Mouse (Mus musculus) 3134 (cell line): ENCODE measurements at regions not wholly inside any gene's neighbourhood (a gene's known extent, or its start where the extent isn't known, plus 50 kb on each side); places are given as distances from the start of the nearest gene placed in this dataset.

Experiments used
- DNase-seq: peaks from one replicate; pipeline ENCODE4 v3.0.0-alpha.2; 2011; ENCODE audit warnings: low spot score; ENCODE audit not compliant: insufficient read length; ENCODE audit errors: extremely low read depth

DNA sequence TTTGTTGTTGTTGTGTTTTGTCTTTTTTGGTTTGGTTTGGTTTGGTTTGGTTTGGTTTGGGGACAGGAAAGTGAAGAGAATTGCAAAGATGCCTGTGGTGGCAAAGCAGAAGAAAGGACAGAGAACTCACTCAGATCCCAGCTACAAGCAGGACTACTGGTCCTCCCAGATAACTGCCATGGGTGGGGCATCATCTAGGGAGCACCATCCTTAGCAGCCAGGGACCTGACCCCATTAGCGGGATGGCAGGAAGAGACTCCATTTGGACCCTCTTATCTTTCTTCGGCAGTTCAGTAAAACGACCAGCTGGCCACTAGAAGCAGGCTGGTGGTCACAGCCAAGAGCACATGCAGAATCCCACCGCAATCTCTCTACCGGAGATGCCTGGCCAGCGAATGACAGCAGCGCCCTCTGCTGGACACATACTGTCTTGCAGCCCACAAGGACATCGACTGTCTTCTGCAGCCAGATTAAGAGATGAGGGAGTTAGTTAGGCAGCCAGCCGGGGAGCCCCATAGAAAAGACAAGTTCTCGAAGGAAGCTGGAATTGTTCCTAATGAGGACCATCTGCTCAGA, 119.8 kb downstream of the Gm9195 start:
- no peak for DNase-seq

DNA sequence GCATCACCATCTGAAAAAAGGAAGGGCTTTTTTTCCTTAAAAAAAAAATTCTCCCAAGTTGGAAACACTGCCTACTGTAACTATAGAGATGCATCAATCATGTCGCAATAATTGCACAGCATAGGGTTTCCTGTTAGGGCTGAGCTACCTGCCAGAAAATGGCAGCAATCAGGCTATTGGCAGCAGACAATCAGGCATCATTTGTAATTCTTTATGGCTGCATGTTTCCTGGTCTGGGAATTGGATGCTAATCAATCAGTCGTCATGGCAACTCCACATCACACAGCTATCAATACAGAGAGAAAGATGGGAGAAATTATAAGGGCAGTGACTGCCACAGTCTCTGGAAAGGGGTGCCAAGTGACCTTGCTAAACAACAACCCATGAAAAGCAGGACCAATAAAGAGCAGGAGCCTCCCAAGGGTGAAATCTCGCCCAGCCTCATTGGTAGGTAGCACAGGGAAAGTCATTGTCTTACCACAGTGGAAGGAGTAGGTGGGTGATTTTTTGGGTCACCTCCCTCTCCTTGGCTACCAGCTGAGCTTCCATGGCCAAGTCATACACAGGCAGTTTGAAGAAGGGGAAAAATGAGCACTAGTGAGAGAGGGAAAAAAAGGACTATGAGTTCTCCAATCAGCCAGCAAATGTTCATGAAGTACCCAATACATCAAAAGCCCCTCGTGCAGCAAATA, 130.7 kb downstream of the Gm9195 start:
- DNase-seq: no peak

DNA sequence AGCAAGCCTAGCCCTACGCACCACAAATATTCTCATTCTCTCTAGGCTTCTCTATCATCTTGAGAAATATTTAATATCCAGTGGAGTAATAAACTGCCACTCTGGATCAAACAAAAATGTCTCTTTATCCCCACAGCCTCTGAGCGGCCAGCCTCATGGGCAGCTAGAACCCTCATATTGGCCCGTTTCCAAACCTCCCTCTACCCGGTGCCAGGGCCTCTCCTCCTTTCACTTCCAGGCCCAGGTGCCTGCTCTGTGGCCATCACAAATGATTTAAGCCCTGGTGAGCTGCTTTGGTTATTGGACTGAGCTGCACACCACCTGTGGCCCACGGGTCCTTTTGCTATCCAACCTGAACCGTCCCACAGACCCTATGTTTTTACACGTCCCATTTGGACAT, 131.5 kb downstream of the Gm9195 start:
- no peak for DNase-seq

DNA sequence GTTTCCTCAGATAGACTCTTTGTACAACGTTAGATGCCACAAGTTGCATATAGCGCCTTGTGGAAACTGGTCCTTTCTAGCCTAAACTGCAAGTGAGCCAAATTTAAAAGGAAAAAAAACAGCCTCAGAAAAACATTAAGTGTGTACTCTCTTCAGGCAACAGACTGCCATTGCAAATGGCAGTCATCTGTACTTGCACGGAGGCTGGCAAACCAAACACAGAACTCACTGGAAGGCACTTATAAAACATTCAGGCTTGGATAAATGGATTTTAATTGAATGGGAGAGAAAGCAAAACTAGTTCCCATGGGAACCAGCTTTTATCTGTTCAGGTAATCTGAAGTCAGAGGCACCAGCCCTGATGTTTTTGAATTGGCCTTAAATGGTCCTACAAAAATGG, 133.7 kb downstream of the Gm9195 start:
- DNase-seq: no peak

DNA sequence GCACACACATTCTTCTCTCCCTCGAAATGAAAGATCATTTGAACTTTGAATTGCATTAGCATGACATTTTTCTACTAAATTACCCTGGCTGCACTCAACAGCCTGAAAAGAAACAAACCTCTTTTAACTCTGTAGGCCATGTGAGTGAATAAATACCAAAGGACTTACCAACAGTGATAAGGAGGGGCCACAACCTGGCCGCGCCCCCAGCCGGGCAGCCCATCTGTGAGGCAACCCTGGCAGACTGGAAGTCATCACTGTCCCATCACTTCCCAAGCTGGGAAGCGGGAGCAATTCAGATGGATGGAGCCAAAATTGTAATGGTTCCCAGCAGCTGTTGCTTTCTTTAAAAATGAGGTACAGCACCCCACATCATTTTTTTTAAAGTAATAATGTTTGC, 149.5 kb downstream of the Gm9195 start:
- no peak for DNase-seq

DNA sequence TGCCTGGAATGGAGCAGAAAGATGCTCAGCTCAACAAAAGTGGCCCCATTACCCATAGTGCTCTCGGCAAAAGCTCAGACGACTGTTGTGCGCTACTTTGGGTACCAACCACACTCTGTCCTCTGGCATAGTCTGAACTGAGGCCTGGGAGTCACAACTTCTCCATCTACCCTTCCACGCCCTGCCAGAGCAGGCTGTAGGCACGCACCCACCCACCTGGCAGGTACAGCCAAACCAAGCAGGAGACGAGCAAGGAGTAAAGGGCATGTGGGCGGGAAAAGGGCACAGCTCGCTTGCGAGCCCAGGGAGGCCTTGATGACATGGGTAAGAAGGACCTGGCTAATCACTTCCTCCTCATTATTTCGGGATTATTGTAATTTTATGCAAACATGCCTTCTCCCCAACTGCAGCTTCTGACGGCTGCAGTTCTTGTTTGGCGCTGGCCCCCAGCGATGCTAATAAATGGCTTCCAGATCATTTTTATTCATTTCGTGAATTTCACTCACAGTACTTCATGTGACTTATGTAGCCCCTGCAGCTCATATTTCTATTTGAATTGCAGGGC, 150.0 kb downstream of the Gm9195 start:
- no peak for DNase-seq

DNA sequence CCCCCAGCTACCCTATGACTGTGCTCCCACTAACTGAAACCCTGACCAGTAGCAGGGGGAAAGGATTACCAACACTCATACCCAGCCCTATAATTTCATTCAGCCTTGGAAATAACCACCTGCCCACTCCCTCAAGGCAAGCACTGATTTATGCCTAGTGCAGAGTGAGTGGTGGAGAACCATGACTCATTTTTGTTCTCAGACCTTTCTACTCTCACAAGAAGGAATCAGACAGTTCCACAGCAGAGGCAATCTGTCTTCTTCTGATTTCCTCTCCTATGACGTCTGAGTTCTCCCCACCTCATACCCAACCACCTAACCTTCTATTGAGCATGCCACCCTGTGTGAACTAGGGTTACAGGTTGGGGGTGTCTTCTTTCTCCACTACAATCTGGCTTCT, 153.6 kb downstream of the Gm9195 start:
- no peak for DNase-seq

DNA sequence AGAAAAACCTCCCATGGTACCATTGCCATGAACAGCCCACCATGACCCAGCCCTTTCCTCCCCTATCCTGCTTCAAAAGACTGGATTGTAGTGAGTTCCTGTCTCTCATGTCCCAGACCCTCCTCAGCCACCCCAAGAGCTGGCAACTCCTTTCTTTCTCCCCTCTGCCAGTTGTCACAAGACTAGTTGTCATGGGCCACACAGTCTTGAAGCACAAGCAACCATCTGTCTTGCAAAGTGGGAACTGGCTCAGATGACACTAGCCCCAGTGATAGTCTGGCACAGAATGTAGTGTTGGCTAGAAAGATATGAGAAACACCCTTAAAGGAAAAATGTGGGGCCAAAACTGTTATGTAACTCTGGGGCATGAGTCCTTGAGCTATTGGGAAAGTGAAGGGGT, 187.8 kb downstream of the Gm9195 start:
- no peak for DNase-seq

DNA sequence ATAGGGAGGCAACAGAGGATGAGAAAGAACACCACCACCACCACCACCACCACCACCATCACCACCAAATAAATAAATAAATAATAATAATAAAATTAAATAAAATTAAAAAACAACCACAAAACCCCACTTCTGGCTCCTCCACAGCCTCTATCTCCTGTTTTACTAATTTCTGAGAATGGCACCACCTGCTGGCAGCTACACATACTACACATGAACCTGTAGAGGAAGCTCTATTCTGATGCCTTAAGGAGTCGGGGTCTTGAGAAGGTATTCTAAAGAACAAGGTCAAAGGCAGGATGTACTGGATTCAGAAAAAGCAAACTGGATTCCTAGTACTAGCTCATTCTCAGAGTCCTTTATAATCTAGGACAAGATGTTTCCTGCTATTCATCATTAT, 191.6 kb downstream of the Gm9195 start:
- DNase-seq: no peak

DNA sequence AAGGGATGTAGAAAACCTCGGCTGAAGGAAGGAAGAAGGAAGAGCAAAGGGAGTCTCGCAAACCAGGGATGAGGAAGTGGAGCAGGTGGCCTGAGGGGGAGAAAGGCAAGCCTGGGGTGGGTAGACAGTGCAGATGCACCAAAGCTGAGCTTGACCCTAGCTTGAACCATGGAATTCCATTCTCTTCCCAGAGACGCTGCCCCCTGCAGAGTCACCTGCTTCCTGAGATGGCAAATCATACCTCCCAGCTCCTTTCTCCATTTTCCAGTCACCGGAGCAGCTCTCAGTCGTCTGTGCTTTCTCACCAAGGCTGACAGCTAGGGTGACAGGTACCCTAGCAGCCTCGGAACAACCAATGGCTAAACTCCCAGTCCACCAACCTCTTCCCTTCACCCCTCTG, 197.0 kb downstream of the Gm9195 start:
- no peak for DNase-seq

DNA sequence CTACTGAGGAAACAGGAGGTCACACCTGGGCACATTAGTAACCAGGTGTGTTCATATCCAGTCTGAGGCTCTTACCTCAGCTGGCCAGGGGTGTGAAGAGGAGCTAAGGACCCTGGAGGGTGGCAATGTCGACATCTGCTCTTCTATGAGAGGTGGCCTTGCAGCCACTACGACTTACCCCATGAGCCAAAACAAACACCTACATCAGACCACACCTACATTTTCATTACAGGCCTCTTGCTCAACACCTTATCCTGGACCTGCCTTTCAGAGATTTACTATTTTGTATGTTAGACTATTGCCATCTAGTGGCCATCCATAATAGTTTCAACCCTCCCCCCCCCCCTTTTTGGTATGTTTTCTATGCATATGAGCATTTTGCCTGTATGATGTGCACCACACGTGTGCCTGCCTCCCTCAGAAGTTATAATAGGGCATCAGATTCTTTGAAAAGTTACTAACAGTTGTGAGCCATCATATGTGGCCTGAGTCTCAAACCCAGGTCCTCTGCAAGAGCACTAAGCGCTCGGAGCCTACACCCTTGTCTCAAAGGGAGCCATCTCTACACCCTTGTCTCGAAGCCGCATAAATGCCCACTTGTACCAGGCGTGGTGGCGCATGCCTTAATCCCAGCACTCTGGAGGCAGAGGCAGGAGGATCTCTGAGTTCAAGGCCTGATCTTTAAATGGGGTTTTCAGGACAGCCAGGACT, 197.8 kb downstream of the Gm9195 start:
- DNase-seq: peak; percentile 9

DNA sequence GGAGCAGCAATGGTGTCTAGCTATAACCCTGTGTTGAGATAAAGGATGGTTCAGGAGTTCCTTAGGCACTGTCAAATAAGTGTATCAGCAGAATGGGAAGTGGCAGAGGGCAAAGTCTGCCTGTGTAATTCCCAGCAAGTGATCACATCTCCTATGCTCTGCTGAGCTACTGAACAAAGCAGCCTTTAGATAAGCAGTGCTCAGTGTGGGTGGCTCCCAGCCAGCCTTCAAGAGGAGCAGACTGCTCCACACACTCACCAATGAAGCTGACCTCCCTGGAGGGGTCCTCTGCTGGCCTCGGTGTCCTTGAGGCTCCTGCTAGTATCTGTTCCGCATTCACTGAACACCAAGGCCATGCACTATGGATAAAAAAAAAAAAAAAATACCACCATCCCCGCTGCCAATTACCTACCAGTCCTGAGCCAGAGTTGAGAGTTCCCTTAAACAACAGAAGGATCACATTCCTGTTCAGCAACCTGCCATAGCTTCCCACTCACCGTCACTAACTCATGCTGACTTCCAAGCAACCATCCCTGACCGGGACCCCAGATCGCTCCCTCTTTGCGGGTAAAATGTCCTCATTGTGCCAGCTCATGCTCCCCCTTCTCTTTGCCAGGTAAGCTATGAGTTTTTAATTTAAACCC, 198.9 kb downstream of the Gm9195 start:
- DNase-seq: no peak

DNA sequence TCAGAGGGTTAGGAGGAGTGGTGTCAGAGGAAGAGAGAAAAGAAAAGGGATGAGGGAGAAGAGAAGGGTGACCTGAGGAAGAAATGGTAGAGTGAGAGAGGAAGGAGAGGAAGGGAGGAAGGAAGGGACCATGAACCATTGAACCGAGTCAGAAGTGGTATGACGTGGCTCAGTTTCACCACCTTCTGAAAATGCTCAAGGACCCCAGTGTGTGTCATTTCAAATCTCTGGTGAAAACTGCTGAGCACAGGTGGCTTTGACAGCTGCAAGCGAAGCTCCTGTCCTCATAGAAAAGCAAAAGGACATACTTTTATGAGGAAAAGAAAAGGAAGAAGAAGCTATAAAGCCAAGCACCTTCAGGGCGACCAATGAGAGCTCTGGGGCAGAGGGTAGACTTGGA, 214.3 kb downstream of the Gm9195 start:
- no peak for DNase-seq

DNA sequence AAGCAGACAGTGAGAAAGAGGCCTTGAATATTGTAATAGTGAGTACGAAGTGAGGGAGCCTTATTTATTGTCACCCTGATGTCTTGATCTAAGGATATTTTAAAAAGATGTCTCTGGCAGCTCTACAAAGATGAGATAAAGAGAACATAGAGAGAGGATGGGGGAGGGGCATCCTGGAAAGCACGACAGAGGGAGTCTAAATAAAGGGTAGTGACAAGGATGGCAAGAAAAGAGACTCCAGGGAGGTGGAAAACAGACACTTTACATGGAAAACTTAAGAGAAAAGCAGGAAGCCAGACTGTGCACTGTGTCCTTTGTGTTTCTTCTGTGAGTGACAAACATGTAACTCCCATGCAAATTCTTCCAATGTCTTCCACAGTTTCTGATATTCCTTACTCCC, 232.4 kb downstream of the Gm9195 start:
- no peak for DNase-seq

DNA sequence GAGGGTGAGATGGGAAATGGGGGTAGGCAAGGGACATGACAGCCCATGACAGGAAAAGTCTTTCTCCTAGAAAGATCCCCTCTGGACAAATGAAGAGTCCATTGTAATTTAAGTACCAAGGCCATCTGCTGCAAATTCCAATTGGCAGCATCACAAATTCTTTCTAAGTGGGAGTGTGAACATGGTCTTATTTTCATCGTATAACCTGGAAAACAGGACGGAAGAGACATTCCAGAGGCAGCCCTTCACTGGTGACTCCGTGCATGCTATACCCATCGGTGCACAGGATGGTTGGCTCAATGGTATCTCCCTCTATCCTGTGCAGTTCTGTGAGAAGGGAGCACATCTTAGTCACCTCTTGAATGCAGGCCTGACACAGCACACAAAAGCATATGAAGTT, 249.8 kb downstream of the Gm9195 start:
- no peak for DNase-seq

DNA sequence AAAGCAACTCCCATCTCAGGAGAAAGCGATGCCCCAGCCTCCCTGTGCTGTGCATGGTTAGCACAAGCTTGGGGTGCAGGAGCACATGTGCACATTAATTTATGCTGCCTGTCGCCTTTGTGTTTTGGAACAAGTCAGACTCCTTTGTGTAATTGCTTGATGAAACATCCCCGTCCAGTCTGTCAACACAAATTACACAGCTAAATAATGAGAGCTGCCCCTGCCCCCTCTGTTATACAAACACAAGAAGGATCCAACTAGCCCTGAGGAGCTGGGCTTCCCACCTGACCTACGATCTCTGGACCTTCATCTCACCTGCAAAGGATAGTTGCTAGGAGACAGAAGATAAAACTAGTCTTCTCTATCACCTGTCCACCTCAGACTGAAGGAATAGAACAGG, 251.4 kb downstream of the Gm9195 start:
- no peak for DNase-seq

DNA sequence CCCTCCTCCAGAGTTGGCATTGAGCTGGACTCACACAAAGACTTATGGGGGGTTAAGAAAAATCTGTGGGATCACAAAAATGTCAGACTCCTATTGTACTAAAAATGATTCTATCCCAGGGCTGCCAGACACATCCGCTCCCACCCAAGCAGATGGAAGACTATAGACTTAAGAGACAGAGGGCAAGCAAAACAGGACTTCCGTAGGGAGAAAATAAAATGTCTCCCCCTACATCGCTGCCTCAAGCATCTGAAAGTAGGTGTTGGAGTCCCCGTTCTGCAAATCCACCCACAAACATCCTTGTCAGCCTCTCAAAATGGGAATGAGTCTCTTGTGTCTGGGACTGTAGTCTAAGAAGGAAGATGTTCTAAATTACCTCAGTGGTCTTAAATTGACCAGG, 253.3 kb downstream of the Gm9195 start:
- no peak for DNase-seq

DNA sequence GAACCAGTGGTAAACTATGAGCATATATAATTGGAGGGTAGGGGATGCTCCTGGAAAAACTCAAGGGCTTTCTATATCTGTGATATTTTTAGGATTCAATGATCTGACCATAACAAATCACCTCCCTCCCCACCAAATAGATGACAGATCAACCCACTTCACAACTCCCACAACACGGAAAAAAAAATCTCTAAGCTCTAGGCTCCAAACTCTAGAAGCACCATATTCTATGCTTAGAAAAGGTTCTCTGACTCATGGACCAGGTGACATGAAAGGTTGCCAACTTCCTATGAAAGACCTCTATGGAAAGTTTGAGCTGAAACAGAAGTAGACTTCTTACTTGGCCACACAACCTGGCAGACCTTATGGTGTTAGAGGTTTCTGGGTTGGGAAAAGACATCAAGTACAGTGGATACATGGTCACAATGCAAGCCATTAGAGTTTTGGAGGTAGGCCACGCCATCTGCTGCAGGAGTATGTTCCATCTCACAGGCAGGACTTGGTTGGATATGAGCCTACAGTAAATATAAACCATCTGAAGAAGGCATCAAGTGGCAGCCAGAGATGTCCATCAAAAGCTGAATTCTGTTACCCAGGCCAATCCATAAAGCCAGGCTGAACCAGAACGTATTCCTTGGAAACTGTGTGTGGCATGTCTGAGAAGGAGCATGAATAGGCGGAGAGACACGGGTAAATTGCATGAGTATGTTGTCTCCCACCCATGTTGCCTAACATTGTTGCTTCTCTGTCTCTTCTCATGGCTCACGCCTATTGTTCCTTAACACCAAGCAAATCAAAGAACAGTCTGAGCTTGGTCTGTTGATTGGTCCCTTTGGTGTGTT, 257.2 kb downstream of the Gm9195 start:
- DNase-seq: no peak

DNA sequence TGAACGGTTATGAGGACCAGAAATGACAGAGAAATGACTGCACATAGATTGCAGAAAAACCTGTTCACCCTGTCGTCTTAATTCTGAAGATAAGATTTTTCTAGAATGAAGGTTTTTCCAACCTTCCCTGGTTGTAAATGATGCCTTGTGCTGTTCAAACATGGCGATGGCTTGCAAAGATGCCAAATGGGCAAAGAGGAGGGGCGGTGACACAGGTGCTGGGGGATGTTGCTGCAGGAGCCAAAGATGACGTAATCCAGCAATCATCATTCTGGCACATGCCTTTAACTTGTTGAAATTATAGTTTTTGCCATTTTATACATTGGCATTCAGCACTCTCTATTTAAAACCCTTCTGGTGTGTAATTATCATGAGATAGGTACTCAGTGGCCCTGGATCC, 263.8 kb downstream of the Gm9195 start:
- DNase-seq: no peak

DNA sequence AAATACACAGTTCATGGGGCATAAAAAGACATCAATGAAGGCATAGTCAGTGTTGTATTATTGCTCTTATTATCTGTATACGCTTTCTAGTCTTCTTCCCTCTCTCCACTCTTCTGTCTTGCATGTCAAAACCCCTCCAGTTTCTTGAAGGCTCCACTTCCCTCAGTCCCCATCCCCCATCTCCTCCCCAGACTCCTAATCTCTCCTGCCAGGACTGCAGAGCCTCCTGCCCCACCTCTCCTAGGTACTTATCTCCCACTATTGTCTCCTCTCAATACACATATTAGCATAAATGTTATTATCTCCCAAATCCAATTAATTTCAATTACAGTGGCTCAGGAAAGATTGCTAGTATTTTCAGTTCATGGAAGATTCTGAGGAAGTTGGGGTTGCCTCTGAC, 264.2 kb downstream of the Gm9195 start:
- no peak for DNase-seq

DNA sequence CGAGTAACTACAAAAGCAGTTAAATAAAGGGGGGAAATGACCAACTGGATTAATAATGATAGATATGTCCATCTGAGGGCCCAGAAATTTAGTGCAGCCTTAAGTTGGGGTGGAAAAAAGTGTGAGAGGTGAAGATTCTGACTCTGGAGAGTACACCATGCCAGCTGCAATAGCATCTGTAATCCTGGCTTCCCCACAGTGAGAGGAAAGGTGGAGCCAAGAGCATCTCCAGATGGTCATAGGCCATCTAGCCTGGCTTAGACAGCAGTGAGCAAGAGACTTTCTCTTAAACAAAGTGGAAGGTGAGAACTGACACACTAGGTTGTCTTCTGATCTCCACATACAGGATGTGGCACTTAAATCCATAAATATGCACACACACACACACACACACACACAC, 264.7 kb downstream of the Gm9195 start:
- DNase-seq: no peak
